Mouse (Mus musculus): Measurements from ENCODE around the gene Mafg. TPM values are rescaled to one million over a fixed set of nuclear protein-coding genes. Genes with fewer than 3 reads are reported as not detected.

Gene Mafg
- total and polyA plus RNA-seq, 3 experiments: 17.0 to 63.7 (median 29.3) TPM

- TF ChIP-seq ZC3H11A (IDR thresholded peaks at IDR 0.05; ENCODE audit: low read depth, low read length): no peak
Measured at GRCm38 (mm10) chr11:120672687-120673593, 39.5 kb upstream of the Mafg start, which contains the start of gene Aspscr1 (continued).

- Histone ChIP-seq H3K27me3 (replicated peaks) (peaks cover 33% of the 10 kb centered on the region), H3K36me3 (replicated peaks in 1 of 2; ENCODE audit: control insufficient read depth in 1 of 2, insufficient read depth in 1 of 2, low read length in 1 of 2) (no peaks in the 10 kb centered on the region), H3K9me3 (replicated peaks; ENCODE audit: low read length) (no peaks in the 10 kb centered on the region), H3K4me1 (ENCODE audit: control insufficient read depth in 1 of 2, insufficient read depth in 2 of 2) (peaks cover 0 to under 1% of the 10 kb centered on the region in 2 experiments; a peak in 1 of 4 replicates), H3K4me2 (ENCODE audit: insufficient read depth, low read depth, poor library complexity, severe bottlenecking) (no peak overlapping the region), H3K4me3 (replicated peaks in 1 of 3; ENCODE audit: low read depth in 2 of 3, low read length in 2 of 3, poor library complexity in 1 of 3) (no peak overlapping the region), H3K27ac (ENCODE audit: insufficient read depth, low read depth) (no peak overlapping the region), H3K79me2 (replicated peaks; ENCODE audit: control insufficient read depth, extremely low read depth, insufficient read depth, poor library complexity, severe bottlenecking) (no peaks in the 10 kb centered on the region), H3K9ac (ENCODE audit: insufficient read depth, low read depth) (no peak overlapping the region)
- TF ChIP-seq KAT2A (IDR thresholded peaks at IDR 0.05; ENCODE audit: insufficient replicate concordance, low read length): no peak
- no peak for TF ChIP-seq USF1 (IDR thresholded peaks at IDR 0.05; ENCODE audit: low read depth, low read length)
- TF ChIP-seq MAFK (IDR thresholded peaks at IDR 0.05; ENCODE audit: insufficient replicate concordance, low read length): no peak
- no peak for TF ChIP-seq SIN3A (IDR thresholded peaks at IDR 0.05; ENCODE audit: low read length)
- TF ChIP-seq CHD2 (IDR thresholded peaks at IDR 0.05; ENCODE audit: low read length): no peak
- TF ChIP-seq E2F4 (IDR thresholded peaks at IDR 0.05; ENCODE audit: insufficient replicate concordance, low read depth, low read length): no peak
- no peak for TF ChIP-seq CHD1 (IDR thresholded peaks at IDR 0.05; ENCODE audit: low read depth, low read length)
- TF ChIP-seq NRF1 (IDR thresholded peaks at IDR 0.05; ENCODE audit: low read depth, low read length): no peak
- TF ChIP-seq MYC (IDR thresholded peaks at IDR 0.05; ENCODE audit: low read depth, low read length): no peak
- no peak for TF ChIP-seq POLR2AphosphoS2 (IDR thresholded peaks at IDR 0.05; ENCODE audit: low read depth, low read length)
- dilution Hi-C loops (cut with MboI; ENCODE audit: extremely low pct_ligation_motif_present, extremely low pct_unique_long_range_greater_than_20kb, low sequenced_read_pairs) (no loop called here), in situ Hi-C loops (cut with MboI; ENCODE audit: low pct_ligation_motif_present, low pct_unique_long_range_greater_than_20kb, low sequenced_read_pairs) (no loop called here)
- DNase-seq (ENCODE audit: extremely low read depth): no peak
Measured at GRCm38 (mm10) chr11:120666617-120667016, 33.2 kb upstream of the Mafg start.

GRCm38 (mm10) chr11:120665406-120665805 lies 32.0 kb upstream of the Mafg start:
- Histone ChIP-seq H3K27ac (ENCODE audit: insufficient read depth, low read depth) (no peak overlapping the region), H3K4me1 (ENCODE audit: control insufficient read depth in 1 of 2, insufficient read depth in 2 of 2) (no peaks in the 10 kb centered on the region), H3K36me3 (replicated peaks in 1 of 2; ENCODE audit: control insufficient read depth in 1 of 2, insufficient read depth in 1 of 2, low read length in 1 of 2) (no peaks in the 10 kb centered on the region), H3K9ac (ENCODE audit: insufficient read depth, low read depth) (no peak overlapping the region), H3K79me2 (replicated peaks; ENCODE audit: control insufficient read depth, extremely low read depth, insufficient read depth, poor library complexity, severe bottlenecking) (no peaks in the 10 kb centered on the region), H3K4me3 (replicated peaks in 1 of 3; ENCODE audit: low read depth in 2 of 3, low read length in 2 of 3, poor library complexity in 1 of 3) (no peak overlapping the region), H3K9me3 (replicated peaks; ENCODE audit: low read length) (peaks cover under 1% of the 10 kb centered on the region), H3K4me2 (ENCODE audit: insufficient read depth, low read depth, poor library complexity, severe bottlenecking) (no peak overlapping the region), H3K27me3 (replicated peaks) (peaks cover 37% of the 10 kb centered on the region)
- in situ Hi-C loops (cut with MboI; ENCODE audit: low pct_ligation_motif_present, low pct_unique_long_range_greater_than_20kb, low sequenced_read_pairs): no loop called here
- dilution Hi-C loops (cut with MboI; ENCODE audit: extremely low pct_ligation_motif_present, extremely low pct_unique_long_range_greater_than_20kb, low sequenced_read_pairs): no loop called here
- no peak for DNase-seq (ENCODE audit: extremely low read depth)
- TF ChIP-seq RCOR1 (conservative IDR thresholded peaks at IDR 0.05; ENCODE audit: low read depth, low read length) (no peak), KAT2A (IDR thresholded peaks at IDR 0.05; ENCODE audit: insufficient replicate concordance, low read length) (no peak), POLR2A (IDR thresholded peaks at IDR 0.05; ENCODE audit: low read depth, low read length) (no peak), CHD2 (IDR thresholded peaks at IDR 0.05; ENCODE audit: low read length) (no peak), JUN (IDR thresholded peaks at IDR 0.05; ENCODE audit: insufficient read depth, low read depth, low read length) (no peak), UBTF (IDR thresholded peaks at IDR 0.05; ENCODE audit: low read depth, low read length) (no peak), PAX5 (IDR thresholded peaks at IDR 0.05; ENCODE audit: low read length) (no peak), CTCF (conservative IDR thresholded peaks at IDR 0.05 in 1 of 2, IDR thresholded peaks at IDR 0.05 in 1 of 2; ENCODE audit: low read depth in 2 of 2, low read length in 2 of 2) (no peak), EP300 (IDR thresholded peaks at IDR 0.05; ENCODE audit: low read length) (no peak)

All from CH12.LX (cell line).